Mouse (Mus musculus) cerebellum, adult 11-12 months (tissue): ENCODE results near the gene Mydgf.

Experiments used
- DNase-seq: peaks from one replicate; pipeline ENCODE4 v3.0.0; 2022

Mydgf gene

DNA sequence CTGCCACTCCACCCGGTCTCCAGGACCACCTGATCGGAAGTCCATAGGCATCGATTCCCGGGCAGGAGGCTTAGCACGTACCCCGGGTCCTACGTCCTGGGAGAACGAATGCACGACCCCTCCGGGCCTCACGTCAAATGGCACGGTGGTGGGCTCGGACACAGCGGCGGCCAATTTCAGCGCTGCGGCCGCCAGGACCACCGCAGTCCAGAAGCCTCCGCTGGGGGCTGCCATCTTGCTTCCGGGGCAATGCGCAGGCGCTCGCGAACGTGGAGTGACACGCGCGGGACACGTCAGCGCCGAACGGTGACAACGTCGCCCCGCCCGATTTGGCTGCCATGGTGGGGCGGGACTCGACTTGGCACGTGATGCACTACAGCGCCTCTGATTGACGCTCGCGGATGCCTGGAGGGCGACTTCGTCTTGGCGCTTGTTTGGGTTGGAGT, at the start of gene Mydgf:
TSS of gene Mydgf (minus strand) at position 263 of the 446 bp plus-strand sequence.
- peak; percentile 94 for DNase-seq

GRCm38 (mm10) chr17:56233389-56233788, 49.7 kb upstream of the Mydgf start:
- no peak for DNase-seq

DNA sequence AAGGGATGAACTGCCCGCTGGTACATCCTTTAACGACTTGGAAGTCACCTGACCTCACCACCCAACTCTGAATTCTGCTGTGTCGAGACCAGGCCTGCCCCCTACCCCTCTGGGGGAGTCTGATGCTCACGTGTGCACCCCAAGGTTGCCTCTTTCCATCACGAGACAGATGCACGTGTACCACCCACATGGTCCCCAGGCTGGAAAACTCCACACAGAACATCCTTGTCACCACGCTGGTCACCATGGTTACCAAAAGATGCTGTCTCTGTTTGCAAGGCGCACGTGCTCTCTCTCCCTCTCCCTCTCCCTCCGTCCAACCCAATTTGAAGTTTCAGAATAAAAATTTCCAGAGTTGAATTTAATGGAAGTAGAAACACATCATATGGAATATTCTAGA, 46.2 kb upstream of the Mydgf start:
- no peak for DNase-seq

GRCm38 (mm10) chr17:56226566-56226965, 42.8 kb upstream of the Mydgf start:
- DNase-seq = no peak

DNA sequence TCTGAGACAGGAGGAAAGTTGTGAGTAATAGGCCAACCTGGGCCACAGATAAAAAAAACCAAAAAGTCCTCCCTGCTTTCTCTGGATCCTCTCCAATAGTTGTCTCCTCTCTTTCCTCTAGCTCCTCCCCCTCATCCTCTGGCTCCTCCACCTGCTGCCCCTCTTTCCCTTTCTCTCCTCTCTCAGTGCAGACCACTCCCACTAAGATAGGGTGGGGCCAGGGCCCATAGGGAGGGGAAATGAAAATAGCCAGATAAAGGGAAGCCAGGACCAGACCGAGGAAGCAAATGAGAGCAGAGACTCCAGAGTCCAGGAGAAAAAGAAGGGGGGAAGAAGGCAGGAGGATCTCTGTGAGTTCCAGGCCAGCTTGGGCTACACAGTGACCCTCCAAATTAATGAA, 41.2 kb upstream of the Mydgf start:
- no peak for DNase-seq

DNA sequence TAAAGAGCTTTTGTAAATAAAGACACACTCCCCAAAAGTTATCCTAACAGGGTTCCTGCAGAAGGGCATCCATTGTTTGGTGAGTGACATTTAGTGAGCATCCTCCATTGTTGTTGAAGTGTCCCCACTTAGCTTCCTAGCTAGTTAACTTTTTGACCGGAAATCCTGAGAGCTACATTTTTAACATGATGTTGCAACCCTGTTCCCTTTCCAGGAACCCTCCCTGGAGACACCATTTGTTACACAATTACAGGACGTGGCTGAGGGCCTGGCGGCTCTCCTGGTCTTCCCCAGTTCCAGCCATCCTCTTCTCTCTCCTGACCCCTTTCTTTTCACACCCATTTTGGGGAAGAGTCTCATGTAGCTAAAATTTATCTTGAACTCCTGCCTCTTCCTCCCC, 36.1 kb upstream of the Mydgf start:
- no peak for DNase-seq

DNA sequence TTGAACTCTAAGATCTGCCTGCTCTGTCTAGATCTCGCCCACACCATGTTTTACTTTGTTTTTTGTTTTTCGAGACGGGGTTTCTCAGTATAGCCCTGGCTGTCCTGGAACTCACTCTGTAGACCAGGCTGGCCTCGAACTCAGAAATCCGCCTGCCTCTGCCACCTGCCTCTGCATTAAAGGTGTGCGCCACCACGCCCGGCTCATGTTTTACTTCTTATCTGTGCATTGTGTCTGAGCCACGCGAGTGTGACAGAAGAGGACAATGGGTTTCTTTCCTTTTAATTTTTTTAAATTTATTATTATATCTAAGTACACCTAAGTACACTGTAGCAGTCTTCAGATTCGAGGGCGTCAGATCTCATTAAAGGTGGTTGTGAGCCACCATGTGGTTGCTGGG, 35.5 kb upstream of the Mydgf start:
- DNase-seq = no peak

DNA sequence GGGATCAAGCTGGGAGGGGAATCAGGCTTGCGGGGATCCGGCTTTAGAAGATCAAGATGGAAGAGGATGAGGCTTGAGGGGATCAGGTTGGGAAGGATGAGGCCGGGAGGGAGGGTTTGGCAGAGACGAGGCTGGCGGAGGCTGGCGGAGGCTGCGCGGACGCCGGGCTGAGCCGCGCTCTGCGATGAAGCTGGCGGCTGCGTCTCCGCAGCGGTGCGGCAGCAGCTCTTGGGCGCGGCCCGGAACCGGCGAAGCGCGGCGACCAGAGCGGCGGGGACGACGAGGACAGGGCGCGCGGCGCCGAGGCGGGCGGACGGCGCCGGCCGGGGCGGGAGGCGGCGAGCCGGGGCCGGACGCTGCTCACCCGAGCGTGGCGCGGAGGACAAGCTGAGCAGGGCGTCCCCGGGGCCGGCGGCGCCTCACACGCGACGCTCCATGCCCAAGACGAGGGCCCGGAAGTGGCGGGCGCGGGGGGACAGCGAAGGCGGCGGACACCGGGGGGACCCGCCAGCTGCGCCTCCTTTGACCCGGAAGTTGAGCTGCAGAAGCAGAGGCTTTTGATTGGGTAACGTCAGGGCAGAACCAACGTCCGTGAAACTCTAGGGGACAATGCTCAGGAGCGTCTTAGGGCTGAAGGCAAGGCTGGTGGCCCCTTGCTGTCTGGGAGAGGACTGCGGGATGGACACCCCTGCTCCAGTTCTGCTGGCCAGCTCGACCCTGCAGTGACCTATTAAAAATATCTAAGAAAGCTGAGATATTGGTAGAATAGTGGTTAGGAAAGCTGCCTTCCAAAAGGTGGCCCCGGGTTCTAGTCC, 34.9 kb upstream of the Mydgf start, which contains the start of gene Dpp9:
TSS of gene Dpp9 (minus strand) at position 529 of the 815 bp plus-strand sequence.
- DNase-seq = peak; percentile 96

- peak; percentile 64 for DNase-seq
Measured at GRCm38 (mm10) chr17:56217670-56218069, 34.0 kb upstream of the Mydgf start.

GRCm38 (mm10) chr17:56214229-56214628, 30.5 kb upstream of the Mydgf start:
- no peak for DNase-seq

- DNase-seq = no peak
Measured at GRCm38 (mm10) chr17:56212676-56213075, 29.0 kb upstream of the Mydgf start.

DNA sequence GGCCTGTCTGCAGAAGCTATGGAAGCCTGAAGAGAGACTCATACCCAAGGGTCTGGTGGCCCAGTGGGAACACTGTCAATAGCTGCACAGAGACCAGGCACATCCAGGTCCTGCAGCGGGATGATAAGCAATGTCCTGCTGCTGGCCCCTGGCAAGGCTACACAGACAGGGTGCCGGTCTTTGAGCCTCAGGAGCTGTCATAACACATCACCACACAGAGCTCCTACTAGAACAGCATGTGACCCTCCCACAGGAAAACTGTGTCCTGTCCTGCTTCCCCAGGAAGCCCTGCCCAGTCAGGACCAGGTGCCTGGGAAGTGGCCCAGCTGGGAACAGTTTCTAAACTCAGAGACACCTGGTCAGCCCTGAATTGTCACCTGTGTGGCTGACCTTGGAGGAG, 27.4 kb upstream of the Mydgf start:
- no peak for DNase-seq

DNA sequence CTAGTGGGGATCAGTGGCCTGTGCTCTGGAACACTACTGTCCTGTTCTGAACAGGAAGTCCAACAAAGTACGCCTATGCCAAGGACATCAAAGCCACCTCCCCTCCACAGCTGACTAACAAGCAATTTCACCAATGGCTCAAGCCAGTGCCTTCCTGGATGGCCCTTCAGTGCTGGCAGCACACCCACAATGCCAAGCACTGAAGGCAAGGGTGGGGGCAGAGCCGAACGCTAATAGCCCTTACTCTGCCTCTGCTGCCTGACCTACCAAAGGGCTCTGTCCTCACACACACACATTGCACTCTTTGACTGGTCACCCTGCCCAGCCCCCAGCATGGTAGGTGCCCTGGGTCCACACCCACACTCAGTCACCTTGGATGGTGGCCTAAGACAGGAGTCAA, 25.1 kb upstream of the Mydgf start:
- no peak for DNase-seq

- no peak for DNase-seq
Measured at GRCm38 (mm10) chr17:56207963-56208530, 24.3 kb upstream of the Mydgf start.

DNA sequence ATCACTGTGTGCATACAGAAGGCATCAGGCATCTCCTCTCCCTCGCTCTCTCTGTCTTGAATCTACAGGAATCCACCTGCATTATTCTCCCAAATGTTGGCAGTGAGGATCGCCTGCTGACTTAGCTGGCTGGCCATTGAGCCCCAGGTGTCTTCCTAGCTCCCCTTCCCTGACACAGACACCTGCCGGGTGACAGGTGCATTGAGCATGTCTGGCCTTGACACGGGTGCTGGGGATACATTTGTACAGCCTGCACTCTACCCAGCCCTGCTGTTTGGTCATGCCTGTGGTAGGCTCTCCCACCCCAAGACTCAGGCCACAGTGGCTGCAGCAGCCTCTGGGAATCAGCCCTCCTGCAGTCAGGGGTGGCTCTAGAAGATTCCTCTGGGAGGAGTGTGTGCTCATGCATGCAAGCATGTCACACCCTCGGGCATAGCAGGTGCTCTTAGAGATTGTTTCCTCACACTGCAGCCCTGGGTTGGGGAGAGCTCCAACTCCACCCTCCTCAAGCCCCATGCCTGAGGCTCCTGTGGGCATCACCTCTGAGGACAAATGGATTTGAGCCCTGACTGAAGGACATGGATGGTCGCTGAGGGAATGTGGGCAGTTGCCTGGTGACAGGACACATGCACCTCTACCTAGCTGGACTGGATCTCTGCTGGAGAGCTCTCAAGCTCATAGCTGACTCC, 23.4 kb upstream of the Mydgf start:
- DNase-seq = no peak

GRCm38 (mm10) chr17:56206276-56206884, 22.7 kb upstream of the Mydgf start:
- no peak for DNase-seq

DNA sequence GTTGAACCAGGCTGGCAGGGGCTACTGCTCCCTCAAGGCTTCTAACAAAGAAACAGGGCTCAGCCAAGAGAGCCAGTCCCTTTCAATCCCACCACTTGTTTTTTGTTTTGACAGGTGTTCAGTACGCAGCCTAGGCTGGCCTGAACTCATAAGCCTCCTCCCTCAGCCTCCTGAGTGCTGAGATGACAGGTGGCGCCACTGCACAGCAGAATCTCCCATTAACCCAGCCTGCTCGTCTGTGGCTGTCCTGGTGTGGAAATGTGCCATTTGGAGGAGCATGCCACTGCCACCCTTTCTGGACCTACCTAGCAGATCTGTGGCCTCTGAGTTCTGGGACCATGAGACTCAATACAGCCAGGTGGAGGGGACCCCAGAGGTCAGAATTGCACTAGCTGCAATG, 20.0 kb upstream of the Mydgf start:
- no peak for DNase-seq

- DNase-seq = no peak
Measured at GRCm38 (mm10) chr17:56202476-56202875, 18.8 kb upstream of the Mydgf start.

DNA sequence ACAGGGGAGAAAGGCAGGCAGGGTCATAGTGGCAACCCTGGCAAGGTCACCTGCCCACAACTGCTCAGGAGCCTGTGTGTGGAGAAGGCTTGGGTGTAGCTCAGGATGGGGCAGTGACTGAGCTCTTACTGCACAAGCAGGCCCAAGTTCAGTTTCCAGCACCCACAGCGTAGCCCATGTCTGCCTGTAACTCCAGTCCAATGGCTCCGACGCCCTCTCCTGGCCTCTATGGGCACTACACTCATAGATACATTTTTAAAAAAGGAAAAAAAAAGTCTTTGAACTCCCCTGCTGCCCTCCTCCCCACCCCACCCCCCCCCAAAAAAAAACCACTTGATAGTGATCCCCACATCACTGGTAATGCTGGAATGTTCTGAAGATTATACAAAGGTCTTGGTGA, 17.9 kb upstream of the Mydgf start:
- DNase-seq = no peak

DNA sequence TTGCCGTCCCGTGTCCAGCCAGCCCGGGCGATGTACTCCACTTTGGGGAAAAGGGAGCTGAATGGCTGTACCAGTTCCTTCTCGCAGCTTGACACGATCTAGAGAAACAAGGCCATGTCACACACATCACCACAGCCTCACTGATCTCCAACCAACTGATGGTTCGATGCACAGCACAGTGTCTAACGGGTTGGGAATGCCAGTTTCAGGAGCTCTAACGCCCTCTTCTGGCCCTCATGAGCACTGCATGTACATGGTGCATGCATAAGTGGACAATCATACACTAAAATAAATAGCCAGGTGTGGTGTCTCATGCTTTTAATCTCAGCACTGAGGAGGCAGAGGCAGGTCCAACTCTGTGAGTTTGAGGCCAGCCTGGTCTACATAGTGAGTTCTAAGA, 16.9 kb upstream of the Mydgf start:
- DNase-seq = no peak

- no peak for DNase-seq
Measured at GRCm38 (mm10) chr17:56196860-56197259, 13.1 kb upstream of the Mydgf start.

DNA sequence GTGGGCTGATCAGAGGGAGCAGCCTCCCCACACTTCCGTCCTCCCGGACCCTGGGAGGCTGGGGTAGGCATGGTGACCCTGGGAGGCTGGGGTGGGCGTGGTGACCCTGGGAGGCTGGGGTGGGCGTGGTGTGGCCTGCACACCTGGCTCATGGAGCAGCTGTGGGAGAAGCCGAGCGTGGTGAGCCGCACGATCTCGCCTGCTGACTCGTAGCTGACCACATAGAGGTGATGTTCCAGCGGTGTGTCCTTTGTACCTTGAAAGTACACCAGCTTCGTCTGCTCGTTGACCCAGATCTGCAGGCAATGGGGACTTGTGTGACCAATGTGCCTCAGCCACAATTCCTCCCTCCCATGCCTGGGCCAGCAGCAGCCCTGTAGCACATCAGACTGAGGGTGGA, 11.0 kb upstream of the Mydgf start:
- no peak for DNase-seq

GRCm38 (mm10) chr17:56194357-56194756, 10.6 kb upstream of the Mydgf start:
- DNase-seq = no peak

DNA sequence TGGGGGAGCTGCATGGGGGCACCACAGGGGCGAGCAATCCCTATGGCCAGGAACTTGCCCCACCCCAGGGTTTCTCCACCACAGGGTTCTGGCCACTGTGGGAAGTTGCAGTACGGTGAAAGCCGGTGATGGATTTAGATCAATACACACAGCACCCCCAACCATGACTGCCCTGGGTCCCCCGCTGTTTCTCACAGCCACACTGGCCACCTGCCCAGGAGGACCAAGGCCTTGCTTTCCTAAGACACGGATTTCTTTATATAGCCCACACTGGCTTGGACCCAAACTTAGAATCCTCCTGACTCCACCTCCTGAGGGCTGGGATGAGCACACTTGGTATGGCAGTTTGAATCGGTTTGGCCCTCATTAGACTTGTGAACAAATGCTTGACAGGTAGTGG, 7.5 kb upstream of the Mydgf start:
- no peak for DNase-seq
